Mouse (Mus musculus) cerebellum, postnatal 4 days (tissue): ENCODE data around the gene Mgat4b.

Experiments
- DNase-seq, 2 experiments: peaks; one replicate each; pipeline ENCODE4 v3.0.0; 2022; ENCODE audit warnings: low spot score in 2 of 2, mixed read lengths in 1 of 2

The Mgat4b gene

GRCm38 (mm10) chr11:50200613-50201012 is 10.1 kb upstream of the Mgat4b start:
- no peak for DNase-seq

GRCm38 (mm10) chr11:50201590-50201989 is 9.1 kb upstream of the Mgat4b start:
- DNase-seq: no peak

GRCm38 (mm10) chr11:50203302-50203827 is 7.3 kb upstream of the Mgat4b start:
- no peak for DNase-seq

- DNase-seq: no peak
Measured at GRCm38 (mm10) chr11:50205434-50205833, 5.3 kb upstream of the Mgat4b start.

- no peak for DNase-seq
Measured at GRCm38 (mm10) chr11:50206037-50206436, 4.7 kb upstream of the Mgat4b start.

- no peak for DNase-seq
Measured at GRCm38 (mm10) chr11:50207344-50207743, 3.3 kb upstream of the Mgat4b start.

- DNase-seq: no peak
Measured at GRCm38 (mm10) chr11:50208039-50208438, 2.7 kb upstream of the Mgat4b start.

GRCm38 (mm10) chr11:50210101-50210504 is 587 bp upstream of the Mgat4b start:
- DNase-seq: peak; percentile 79 to 90

GRCm38 (mm10) chr11:50211322-50212059 is 801 bp downstream of the Mgat4b start:
- no peak for DNase-seq

- DNase-seq: no peak
Measured at GRCm38 (mm10) chr11:50212060-50212739, 1.5 kb downstream of the Mgat4b start.

- DNase-seq: no peak
Measured at GRCm38 (mm10) chr11:50212848-50213758, 2.4 kb downstream of the Mgat4b start.

- no peak for DNase-seq
Measured at GRCm38 (mm10) chr11:50214631-50215030, 3.9 kb downstream of the Mgat4b start.

GRCm38 (mm10) chr11:50215633-50216032 is 4.9 kb downstream of the Mgat4b start:
- no peak for DNase-seq

- no peak for DNase-seq
Measured at GRCm38 (mm10) chr11:50216724-50217366, 6.2 kb downstream of the Mgat4b start.

- no peak for DNase-seq
Measured at GRCm38 (mm10) chr11:50217811-50218210, 7.1 kb downstream of the Mgat4b start.

GRCm38 (mm10) chr11:50219833-50220232 is 9.1 kb downstream of the Mgat4b start:
- DNase-seq: no peak

- DNase-seq: no peak
Measured at GRCm38 (mm10) chr11:50222559-50223276, 12.0 kb downstream of the Mgat4b start.

GRCm38 (mm10) chr11:50223783-50224662 is 13.3 kb downstream of the Mgat4b start:
- peak in 1 of 2 experiments; percentile 40 for DNase-seq

GRCm38 (mm10) chr11:50224671-50225530 is 14.2 kb downstream of the Mgat4b start:
- DNase-seq: peak; percentile 64 to 82
